Mouse (Mus musculus): Measurements from ENCODE around the gene Ush1g. TPM values are rescaled to one million over a fixed set of nuclear protein-coding genes. Genes with fewer than 3 reads are reported as not detected.

Ush1g gene
- polyA plus RNA-seq, 1 experiment from 2014 or later = 0.11 TPM

GRCm38 (mm10) chr11:115277604-115277975, 44.3 kb downstream of the Ush1g start:
- Histone ChIP-seq H3K4me2 (ENCODE audit: low read depth, low read length) (peak overlapping the region; percentile 80), H3K9ac (ENCODE audit: low read depth, low read length) (peak overlapping the region; percentile 70), H3K4me3 (ENCODE audit: low read length) (peak overlapping the region; percentile 71), H3K36me3 (ENCODE audit: control insufficient read depth, insufficient read depth, low read length) (no peaks in the 10 kb centered on the region), H3K27me3 (replicated peaks; ENCODE audit: control insufficient read depth, insufficient read depth, low read length) (no peaks in the 10 kb centered on the region), H3K4me1 (ENCODE audit: control insufficient read depth, insufficient read depth, low read length) (peaks cover 17% of the 10 kb centered on the region), H3K9me3 (ENCODE audit: control insufficient read depth, low read length) (no peaks in the 10 kb centered on the region), H3K27ac (ENCODE audit: low read length) (peak overlapping the region; percentile 86)
- 17% methylated on average over 7 of the region's 7 CpGs for WGBS
- no peak for ATAC-seq

- Histone ChIP-seq H3K36me3 (ENCODE audit: control insufficient read depth, insufficient read depth, low read length) (no peaks in the 10 kb centered on the region), H3K4me2 (ENCODE audit: low read depth, low read length) (peak within 1 kb of the TSS; percentile 80), H3K9me3 (ENCODE audit: control insufficient read depth, low read length) (no peaks in the 10 kb centered on the region), H3K27ac (ENCODE audit: low read length) (peak within 1 kb of the TSS; percentile 86), H3K9ac (ENCODE audit: low read depth, low read length) (peak within 1 kb of the TSS; percentile 88), H3K4me1 (ENCODE audit: control insufficient read depth, insufficient read depth, low read length) (peaks cover 17% of the 10 kb centered on the region), H3K27me3 (replicated peaks; ENCODE audit: control insufficient read depth, insufficient read depth, low read length) (no peaks in the 10 kb centered on the region), H3K4me3 (ENCODE audit: low read length) (peak within 1 kb of the TSS; percentile 71)
- 0% methylated on average over 42 of the region's 42 CpGs for WGBS
- peak; percentile 97 for ATAC-seq
These were observed 44.8 kb downstream of the Ush1g start, which contains the start of gene Fdxr for GRCm38 (mm10) chr11:115276780-115277603. Gene Fdxr (minus strand): TSS chr11:115277050.

- Histone ChIP-seq H3K9ac (ENCODE audit: low read depth, low read length) (peak overlapping the region; percentile 88), H3K4me2 (ENCODE audit: low read depth, low read length) (peak overlapping the region; percentile 78), H3K36me3 (ENCODE audit: control insufficient read depth, insufficient read depth, low read length) (no peaks in the 10 kb centered on the region), H3K27ac (ENCODE audit: low read length) (no peak overlapping the region), H3K4me3 (ENCODE audit: low read length) (peak overlapping the region; percentile 71), H3K9me3 (ENCODE audit: control insufficient read depth, low read length) (no peaks in the 10 kb centered on the region), H3K27me3 (replicated peaks; ENCODE audit: control insufficient read depth, insufficient read depth, low read length) (no peaks in the 10 kb centered on the region), H3K4me1 (ENCODE audit: control insufficient read depth, insufficient read depth, low read length) (peaks cover 17% of the 10 kb centered on the region)
- 56% methylated on average over 3 of the region's 3 CpGs for WGBS
- no peak for ATAC-seq
These were observed 45.9 kb downstream of the Ush1g start for GRCm38 (mm10) chr11:115275954-115276353.

GRCm38 (mm10) chr11:115275509-115275908, 46.3 kb downstream of the Ush1g start:
- no peaks in the 10 kb centered on the region for H3K36me3 ChIP-seq (ENCODE audit: control insufficient read depth, insufficient read depth, low read length)
- no peak for ATAC-seq
- 60% methylated on average over 6 of the region's 6 CpGs for WGBS
- no peak overlapping the region for H3K4me3 ChIP-seq (ENCODE audit: low read length)
- H3K27me3 ChIP-seq (replicated peaks; ENCODE audit: control insufficient read depth, insufficient read depth, low read length) = no peaks in the 10 kb centered on the region
- peak overlapping the region; percentile 78; the same call in 1 of the 2 replicates for H3K4me2 ChIP-seq (ENCODE audit: low read depth, low read length)
- no peak overlapping the region for H3K9ac ChIP-seq (ENCODE audit: low read depth, low read length)
- peaks cover 17% of the 10 kb centered on the region for H3K4me1 ChIP-seq (ENCODE audit: control insufficient read depth, insufficient read depth, low read length)
- no peaks in the 10 kb centered on the region for H3K9me3 ChIP-seq (ENCODE audit: control insufficient read depth, low read length)
- H3K27ac ChIP-seq (ENCODE audit: low read length) = no peak overlapping the region

- H3K9me3 ChIP-seq (ENCODE audit: control insufficient read depth, low read length) = no peaks in the 10 kb centered on the region
- no peaks in the 10 kb centered on the region for H3K36me3 ChIP-seq (ENCODE audit: control insufficient read depth, insufficient read depth, low read length)
- WGBS = 78% methylated on average over 6 of the region's 6 CpGs
- no peak for ATAC-seq
- peaks cover 20% of the 10 kb centered on the region for H3K4me1 ChIP-seq (ENCODE audit: control insufficient read depth, insufficient read depth, low read length)
- H3K4me3 ChIP-seq (ENCODE audit: low read length) = no peak overlapping the region
- H3K4me2 ChIP-seq (ENCODE audit: low read depth, low read length) = no peak overlapping the region
- H3K9ac ChIP-seq (ENCODE audit: low read depth, low read length) = no peak overlapping the region
- H3K27ac ChIP-seq (ENCODE audit: low read length) = no peak overlapping the region
- no peaks in the 10 kb centered on the region for H3K27me3 ChIP-seq (replicated peaks; ENCODE audit: control insufficient read depth, insufficient read depth, low read length)
These were observed 47.1 kb downstream of the Ush1g start for GRCm38 (mm10) chr11:115274771-115275170.

GRCm38 (mm10) chr11:115274178-115274577, 47.7 kb downstream of the Ush1g start:
- Histone ChIP-seq H3K9me3 (ENCODE audit: control insufficient read depth, low read length) (no peaks in the 10 kb centered on the region), H3K27me3 (replicated peaks; ENCODE audit: control insufficient read depth, insufficient read depth, low read length) (peaks cover 3% of the 10 kb centered on the region; the same call in 1 of the 2 replicates), H3K4me1 (ENCODE audit: control insufficient read depth, insufficient read depth, low read length) (peaks cover 20% of the 10 kb centered on the region), H3K4me3 (ENCODE audit: low read length) (no peak overlapping the region), H3K36me3 (ENCODE audit: control insufficient read depth, insufficient read depth, low read length) (peaks cover under 1% of the 10 kb centered on the region; the same call in 1 of the 2 replicates), H3K4me2 (ENCODE audit: low read depth, low read length) (no peak overlapping the region), H3K27ac (ENCODE audit: low read length) (no peak overlapping the region), H3K9ac (ENCODE audit: low read depth, low read length) (no peak overlapping the region)
- 78% methylated on average over 7 of the region's 7 CpGs for whole genome bisulfite sequencing
- ATAC-seq = no peak

- H3K9me3 ChIP-seq (ENCODE audit: control insufficient read depth, low read length) = no peaks in the 10 kb centered on the region
- WGBS = 62% methylated on average over 7 of the region's 7 CpGs
- H3K4me1 ChIP-seq (ENCODE audit: control insufficient read depth, insufficient read depth, low read length) = peaks cover 20% of the 10 kb centered on the region
- H3K27ac ChIP-seq (ENCODE audit: low read length) = no peak overlapping the region
- no peak overlapping the region for H3K4me3 ChIP-seq (ENCODE audit: low read length)
- H3K27me3 ChIP-seq (replicated peaks; ENCODE audit: control insufficient read depth, insufficient read depth, low read length) = peaks cover 3% of the 10 kb centered on the region; the same call in 1 of the 2 replicates
- no peak overlapping the region for H3K4me2 ChIP-seq (ENCODE audit: low read depth, low read length)
- ATAC-seq = no peak
- no peak overlapping the region for H3K9ac ChIP-seq (ENCODE audit: low read depth, low read length)
- H3K36me3 ChIP-seq (ENCODE audit: control insufficient read depth, insufficient read depth, low read length) = peaks cover 2% of the 10 kb centered on the region; the same call in 1 of the 2 replicates
These were observed 48.1 kb downstream of the Ush1g start for GRCm38 (mm10) chr11:115273735-115274134.

- H3K27ac ChIP-seq (ENCODE audit: low read length) = no peak overlapping the region
- H3K4me2 ChIP-seq (ENCODE audit: low read depth, low read length) = no peak overlapping the region
- WGBS = 77% methylated on average over 10 of the region's 10 CpGs
- 0 out of 2 replicates have a peak overlapping the region, but pooled peaks have one; percentile 9 for H3K9ac ChIP-seq (ENCODE audit: low read depth, low read length)
- ATAC-seq = no peak
- H3K36me3 ChIP-seq (ENCODE audit: control insufficient read depth, insufficient read depth, low read length) = peaks cover 2% of the 10 kb centered on the region; the same call in 1 of the 2 replicates
- peaks cover 17% of the 10 kb centered on the region for H3K4me1 ChIP-seq (ENCODE audit: control insufficient read depth, insufficient read depth, low read length)
- H3K9me3 ChIP-seq (ENCODE audit: control insufficient read depth, low read length) = no peaks in the 10 kb centered on the region
- peaks cover 4% of the 10 kb centered on the region for H3K27me3 ChIP-seq (replicated peaks; ENCODE audit: control insufficient read depth, insufficient read depth, low read length)
- H3K4me3 ChIP-seq (ENCODE audit: low read length) = no peak overlapping the region
These were observed 48.8 kb downstream of the Ush1g start for GRCm38 (mm10) chr11:115272894-115273498.

GRCm38 (mm10) chr11:115271481-115271880, 50.4 kb downstream of the Ush1g start:
- no peak overlapping the region; the same call in 1 of the 2 replicates for H3K9ac ChIP-seq (ENCODE audit: low read depth, low read length)
- no peak overlapping the region for H3K4me3 ChIP-seq (ENCODE audit: low read length)
- no peak overlapping the region for H3K27ac ChIP-seq (ENCODE audit: low read length)
- ATAC-seq = no peak
- peaks cover 2% of the 10 kb centered on the region; the same call in 1 of the 2 replicates for H3K36me3 ChIP-seq (ENCODE audit: control insufficient read depth, insufficient read depth, low read length)
- H3K27me3 ChIP-seq (replicated peaks; ENCODE audit: control insufficient read depth, insufficient read depth, low read length) = peaks cover 18% of the 10 kb centered on the region
- 77% methylated on average over 10 of the region's 10 CpGs for WGBS
- H3K9me3 ChIP-seq (ENCODE audit: control insufficient read depth, low read length) = no peaks in the 10 kb centered on the region
- H3K4me2 ChIP-seq (ENCODE audit: low read depth, low read length) = no peak overlapping the region
- peaks cover 21% of the 10 kb centered on the region for H3K4me1 ChIP-seq (ENCODE audit: control insufficient read depth, insufficient read depth, low read length)
